Mouse (Mus musculus) 416B (cell line): ENCODE data around the gene Cops7b.

Source experiments
- DNase-seq: peaks from one replicate; pipeline ENCODE4 v3.0.0; 2011; ENCODE audit warnings: low read depth

Gene Cops7b

GRCm38 (mm10) chr1:86598516-86598915 lies 15.8 kb downstream of the Cops7b start:
- DNase-seq: peak; percentile 66

- no peak for DNase-seq
Measured at GRCm38 (mm10) chr1:86600117-86600516, 17.4 kb downstream of the Cops7b start.

- DNase-seq: no peak
Measured at GRCm38 (mm10) chr1:86610954-86611353, 28.2 kb downstream of the Cops7b start.

GRCm38 (mm10) chr1:86612081-86612480 lies 29.4 kb downstream of the Cops7b start:
- no peak for DNase-seq

GRCm38 (mm10) chr1:86614269-86614668 lies 31.6 kb downstream of the Cops7b start:
- peak; percentile 69 for DNase-seq

GRCm38 (mm10) chr1:86618454-86619125 lies 35.9 kb downstream of the Cops7b start:
- DNase-seq: peak; percentile 85

GRCm38 (mm10) chr1:86622296-86622695 lies 39.6 kb downstream of the Cops7b start:
- no peak for DNase-seq

- DNase-seq: no peak
Measured at GRCm38 (mm10) chr1:86623001-86624000, 40.6 kb downstream of the Cops7b start.

- peak; percentile 77 for DNase-seq
Measured at GRCm38 (mm10) chr1:86628270-86628669, 45.6 kb downstream of the Cops7b start.

- no peak for DNase-seq
Measured at GRCm38 (mm10) chr1:86629936-86630335, 47.2 kb downstream of the Cops7b start.

- DNase-seq: peak; percentile 65
Measured at GRCm38 (mm10) chr1:86630527-86630926, 47.8 kb downstream of the Cops7b start.

GRCm38 (mm10) chr1:86632732-86633380 lies 50.2 kb downstream of the Cops7b start:
- DNase-seq: no peak

- no peak for DNase-seq
Measured at GRCm38 (mm10) chr1:86633434-86633833, 50.7 kb downstream of the Cops7b start.

GRCm38 (mm10) chr1:86633840-86634750 lies 51.4 kb downstream of the Cops7b start:
- no peak for DNase-seq

- DNase-seq: peak; percentile 39
Measured at GRCm38 (mm10) chr1:86634751-86635359, 52.2 kb downstream of the Cops7b start.

GRCm38 (mm10) chr1:86643101-86643809 lies 60.6 kb downstream of the Cops7b start:
- peak; percentile 90 for DNase-seq

GRCm38 (mm10) chr1:86647517-86647916 lies 64.8 kb downstream of the Cops7b start:
- no peak for DNase-seq

GRCm38 (mm10) chr1:86650272-86650671 lies 67.6 kb downstream of the Cops7b start:
- peak; percentile 58 for DNase-seq

- peak; percentile 54 for DNase-seq
Measured at GRCm38 (mm10) chr1:86652675-86653074, 70.0 kb downstream of the Cops7b start.

GRCm38 (mm10) chr1:86657071-86657470 lies 74.4 kb downstream of the Cops7b start:
- DNase-seq: no peak
